Mouse (Mus musculus) neural tube, embryonic 11.5 days (tissue): Measurements from ENCODE around the gene Gm10447. TPM values are rescaled to one million over a fixed set of nuclear protein-coding genes. Genes with fewer than 3 reads are reported as not detected.
A peak's percentile ranks its signal among the peaks of the same experiment; 100 is the strongest.

Source experiments
- ATAC-seq: fragments of 200-750 bp; cut with Nextera tagmentation; 2 replicates; pipeline ENCODE4 v1.8.0; 2017; ENCODE audit warnings: moderate number of reproducible peaks, mild to moderate bottlenecking, moderate TSS enrichment, moderate library complexity; ENCODE audit not compliant: insufficient read depth, low FRiP score, low TSS enrichment
- DNase-seq: peaks from one replicate; pipeline ENCODE4 v3.0.0-alpha.2; 2015; ENCODE audit warnings: low spot score
- H3K27ac ChIP-seq: fragments of 300-500 bp; sonication (generic); 2 replicates; pipeline ENCODE4 v1.5.1; 2014; ENCODE audit warnings: low read depth, mild to moderate bottlenecking, low read length
- H3K27me3 ChIP-seq: fragments of 300-500 bp; sonication (generic); 2 replicates; pipeline ENCODE4 v1.6.1; 2014; ENCODE audit warnings: mild to moderate bottlenecking, low read length, mixed read lengths; ENCODE audit not compliant: control insufficient read depth, insufficient read depth
- H3K36me3 ChIP-seq: fragments of 300-500 bp; sonication (generic); 2 replicates; pipeline ENCODE4 v1.6.1; 2014; ENCODE audit warnings: mild to moderate bottlenecking, low read length, moderate library complexity, mixed read lengths; ENCODE audit not compliant: control insufficient read depth, insufficient read depth
- H3K4me1 ChIP-seq: fragments of 300-500 bp; sonication (generic); 2 replicates; pipeline ENCODE4 v1.6.1; 2014; ENCODE audit warnings: low read length, mixed read lengths; ENCODE audit not compliant: control insufficient read depth, insufficient read depth
- H3K4me2 ChIP-seq: fragments of 300-500 bp; sonication (generic); 2 replicates; pipeline ENCODE4 v1.6.1; 2014; ENCODE audit warnings: low read depth, mild to moderate bottlenecking, moderate library complexity
- H3K4me3 ChIP-seq: fragments of 300-500 bp; sonication (generic); 2 replicates; pipeline ENCODE4 v1.5.1; 2014; ENCODE audit warnings: low read depth, low read length
- H3K9ac ChIP-seq: fragments of 300-500 bp; sonication (generic); 2 replicates; pipeline ENCODE4 v1.6.1; 2014; ENCODE audit warnings: mild to moderate bottlenecking, low read length
- H3K9me3 ChIP-seq: fragments of 300-500 bp; sonication (generic); 2 replicates; pipeline ENCODE4 v1.6.1; 2016; ENCODE audit warnings: low read length; ENCODE audit not compliant: control insufficient read depth
- WGBS: fragments of 180-500 bp; shearing (Covaris S2); extraction: QIAGEN DNeasy Blood & Tissue Kit; methylation state at CpG from one replicate; pipeline ENCODE4 v1.1.7; 2014; 5-methylcytosine and 5-hydroxymethylcytosine counted together
- polyA plus RNA-seq: library from polyadenylated mRNA; unstranded; fragments of >200 nt; fragmentation: Nextera tagmentation; extraction: Ambion mirVana; gene quantifications from 2 replicates; pipeline ENCODE4 v1.2.1, GENCODE M21; 2014

Gm10447 gene
- polyA plus RNA-seq = not detected in 2 replicates

DNA sequence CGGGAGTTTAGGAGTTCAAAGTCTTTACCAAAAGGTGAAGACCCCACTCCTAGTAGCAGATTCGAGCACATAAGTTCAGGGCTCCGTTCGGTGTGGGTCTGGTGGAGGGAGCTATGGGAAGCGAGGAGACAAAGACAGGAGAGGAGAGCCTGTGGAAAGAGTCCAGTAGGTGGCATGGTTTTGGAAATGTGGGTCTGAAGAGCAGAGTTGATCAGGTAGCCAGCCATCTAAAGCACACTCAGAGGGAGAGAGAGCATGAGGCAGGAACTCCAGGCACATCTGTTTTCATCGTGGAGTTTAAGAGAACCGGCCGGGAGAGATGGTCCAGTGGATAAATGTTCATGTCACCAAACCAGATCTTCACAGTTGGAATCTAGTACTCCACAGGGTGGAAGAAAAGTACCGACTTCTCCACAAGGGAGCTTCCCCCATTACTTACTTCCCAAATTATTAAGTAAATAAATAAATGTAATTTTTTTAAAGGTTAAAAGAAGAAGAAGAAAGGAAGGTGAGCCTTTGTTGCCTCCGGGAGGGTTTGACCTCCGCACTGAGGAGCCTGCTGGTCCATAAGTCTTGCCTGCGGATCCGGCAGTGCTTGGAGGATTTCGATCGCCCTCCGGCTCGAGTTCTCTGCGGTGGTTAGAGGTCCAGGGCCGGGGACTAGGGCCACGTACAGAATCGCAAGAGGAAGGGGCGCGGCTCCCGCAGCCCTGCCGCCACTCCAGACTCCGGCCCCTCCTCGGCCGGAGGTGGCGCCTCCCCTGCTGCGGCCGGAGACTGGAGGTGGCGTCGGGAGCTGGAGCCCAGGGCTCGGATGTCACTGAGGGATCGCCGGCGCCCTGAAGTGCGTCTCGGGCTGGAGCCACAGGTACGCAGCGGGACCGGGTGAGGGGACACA is at the start of gene Gm10447, which contains the start of gene Shroom1:
Gene Gm10447, minus strand, starts transcription at position 637 of the 898 bp plus-strand sequence.
Gene Shroom1, plus strand, starts transcription at position 732 of the 898 bp plus-strand sequence.
- Histone ChIP-seq H3K27ac (no peak within 1 kb of the TSS), H3K9ac (peak within 1 kb of the TSS; percentile 39; the same call in 1 of the 2 replicates), H3K4me3 (peak within 1 kb of the TSS; percentile 41), H3K9me3 (no peaks in the 10 kb centered on the region), H3K36me3 (no peaks in the 10 kb centered on the region), H3K4me2 (peak within 1 kb of the TSS; percentile 61), H3K4me1 (no peaks in the 10 kb centered on the region), H3K27me3 (peaks cover 22% of the 10 kb centered on the region)
- DNase-seq (peak; percentile 63), ATAC-seq (no peak; the same call in 1 of the 2 replicates)
- 5% methylated on average over 42 of the region's 42 CpGs for WGBS

- Histone ChIP-seq H3K4me2 (no peak overlapping the region), H3K9ac (no peak overlapping the region), H3K4me1 (0 out of 2 replicates have a peak, but pooled peaks cover 2% of the 10 kb centered on the region), H3K27me3 (no peaks in the 10 kb centered on the region), H3K9me3 (no peaks in the 10 kb centered on the region), H3K4me3 (no peak overlapping the region), H3K36me3 (no peaks in the 10 kb centered on the region), H3K27ac (no peak overlapping the region)
- 58% methylated on average over 5 of the region's 5 CpGs for WGBS
- DNase-seq = no peak
- no peak for ATAC-seq
These were observed 48.2 kb upstream of the Gm10447 start for GRCm38 (mm10) chr11:53505026-53505663.

DNA sequence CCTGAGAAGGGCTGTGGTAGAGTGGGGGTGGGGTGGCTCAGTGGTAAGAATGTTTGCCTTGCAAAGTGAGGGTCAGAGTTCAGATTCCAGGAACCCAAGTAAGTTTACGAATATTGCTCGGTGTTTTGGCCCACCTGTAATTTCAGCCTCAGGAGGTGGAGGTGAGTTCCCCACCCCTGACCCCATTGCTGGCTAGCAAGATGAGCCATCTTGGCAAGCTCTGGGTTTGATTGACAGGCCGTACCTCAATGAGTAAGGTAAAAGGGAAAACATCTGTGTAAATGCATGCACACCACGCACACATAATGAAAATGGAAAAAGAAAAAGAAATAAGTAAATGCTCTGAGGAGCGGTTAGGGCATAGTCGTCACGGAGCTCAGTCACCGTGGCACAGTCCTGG is 47.5 kb upstream of the Gm10447 start:
- ATAC-seq = no peak
- no peaks in the 10 kb centered on the region for H3K9me3 ChIP-seq
- H3K4me1 ChIP-seq = 0 out of 2 replicates have a peak, but pooled peaks cover 2% of the 10 kb centered on the region
- H3K9ac ChIP-seq = no peak overlapping the region
- WGBS = 85% methylated on average over 8 of the region's 8 CpGs
- H3K4me2 ChIP-seq = no peak overlapping the region
- no peak overlapping the region for H3K27ac ChIP-seq
- DNase-seq = no peak
- H3K27me3 ChIP-seq = no peaks in the 10 kb centered on the region
- no peaks in the 10 kb centered on the region for H3K36me3 ChIP-seq
- no peak overlapping the region for H3K4me3 ChIP-seq

GRCm38 (mm10) chr11:53503738-53504137 is 46.8 kb upstream of the Gm10447 start:
- DNase-seq (no peak), ATAC-seq (no peak)
- 89% methylated on average over 5 of the region's 5 CpGs for WGBS
- H3K4me2 ChIP-seq = no peak overlapping the region
- no peak overlapping the region for H3K9ac ChIP-seq
- no peaks in the 10 kb centered on the region for H3K9me3 ChIP-seq
- no peak overlapping the region for H3K4me3 ChIP-seq
- H3K27me3 ChIP-seq = no peaks in the 10 kb centered on the region
- no peaks in the 10 kb centered on the region for H3K36me3 ChIP-seq
- H3K4me1 ChIP-seq = 0 out of 2 replicates have a peak, but pooled peaks cover 2% of the 10 kb centered on the region
- H3K27ac ChIP-seq = no peak overlapping the region

- Histone ChIP-seq H3K9me3 (no peaks in the 10 kb centered on the region), H3K9ac (no peak overlapping the region), H3K4me3 (no peak overlapping the region), H3K4me2 (no peak overlapping the region), H3K4me1 (0 out of 2 replicates have a peak, but pooled peaks cover 2% of the 10 kb centered on the region), H3K27ac (no peak overlapping the region), H3K27me3 (no peaks in the 10 kb centered on the region), H3K36me3 (no peaks in the 10 kb centered on the region)
- WGBS = 85% methylated on average over 8 of the region's 8 CpGs
- no peak for DNase-seq
- no peak for ATAC-seq
These were observed 45.3 kb upstream of the Gm10447 start for GRCm38 (mm10) chr11:53502039-53502765.

DNA sequence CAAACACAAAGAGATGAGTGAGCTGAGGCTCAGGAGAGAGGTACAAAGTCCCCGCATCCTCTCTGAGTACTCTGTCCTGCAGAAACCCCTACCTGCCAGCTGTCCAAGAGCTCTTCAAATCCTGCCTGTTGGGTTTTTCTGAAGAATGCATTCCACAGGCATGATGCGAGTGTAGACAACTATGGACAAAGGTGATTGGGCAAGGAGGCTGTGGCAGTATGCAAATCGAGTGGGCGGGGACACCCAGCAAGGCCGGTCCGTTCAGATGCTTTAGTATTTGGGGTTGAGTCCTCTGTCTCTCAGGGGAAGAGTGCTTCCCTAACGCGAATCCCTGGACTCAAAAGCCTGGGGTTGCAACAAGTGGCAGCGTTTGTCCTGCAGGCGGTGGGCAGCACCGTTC is 43.7 kb upstream of the Gm10447 start:
- Histone ChIP-seq H3K9ac (no peak overlapping the region), H3K9me3 (no peaks in the 10 kb centered on the region), H3K36me3 (no peaks in the 10 kb centered on the region), H3K4me2 (no peak overlapping the region), H3K27me3 (no peaks in the 10 kb centered on the region), H3K27ac (no peak overlapping the region), H3K4me1 (0 out of 2 replicates have a peak, but pooled peaks cover 2% of the 10 kb centered on the region), H3K4me3 (no peak overlapping the region)
- DNase-seq (no peak), ATAC-seq (no peak)
- WGBS = 9% methylated on average over 11 of the region's 11 CpGs

- Histone ChIP-seq H3K4me2 (no peak overlapping the region), H3K27ac (no peak overlapping the region), H3K27me3 (no peaks in the 10 kb centered on the region), H3K9ac (no peak overlapping the region), H3K4me1 (peaks cover 6% of the 10 kb centered on the region), H3K9me3 (no peaks in the 10 kb centered on the region), H3K36me3 (no peaks in the 10 kb centered on the region), H3K4me3 (no peak overlapping the region)
- DNase-seq (no peak), ATAC-seq (no peak)
- 77% methylated on average over 6 of the region's 6 CpGs for WGBS
These were observed 40.0 kb upstream of the Gm10447 start for GRCm38 (mm10) chr11:53496946-53497345.

DNA sequence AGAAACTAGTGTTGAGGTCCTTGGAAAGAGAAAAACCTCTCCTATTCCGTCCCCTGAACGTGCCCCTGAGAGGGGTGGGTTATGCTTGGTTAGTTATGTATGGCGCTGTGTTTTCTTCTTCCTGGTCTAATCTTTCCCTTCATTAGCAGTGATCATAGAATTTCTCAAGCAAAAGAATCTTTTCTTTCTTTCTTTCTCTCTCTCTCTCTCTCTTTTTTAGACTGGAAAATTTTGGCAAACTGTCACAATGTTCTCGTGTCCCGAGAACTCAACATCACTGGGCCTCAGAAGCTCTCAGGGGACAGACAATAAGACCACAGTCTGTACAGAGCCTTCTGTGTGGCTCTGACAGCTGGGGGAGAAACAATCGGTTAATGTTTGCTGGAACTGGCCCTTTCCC is 38.5 kb upstream of the Gm10447 start:
- no peak overlapping the region for H3K4me3 ChIP-seq
- H3K27ac ChIP-seq = no peak overlapping the region
- ATAC-seq (no peak), DNase-seq (no peak)
- H3K9me3 ChIP-seq = no peaks in the 10 kb centered on the region
- H3K9ac ChIP-seq = no peak overlapping the region
- H3K4me2 ChIP-seq = no peak overlapping the region
- H3K4me1 ChIP-seq = peaks cover 7% of the 10 kb centered on the region
- 35% methylated on average over 6 of the region's 6 CpGs for WGBS
- no peaks in the 10 kb centered on the region for H3K36me3 ChIP-seq
- H3K27me3 ChIP-seq = no peaks in the 10 kb centered on the region
